Mouse (Mus musculus) adrenal gland, adult 2 months (tissue): ENCODE results near the gene Dhx8. TPM values are rescaled to one million over a fixed set of nuclear protein-coding genes. Genes with fewer than 3 reads are reported as not detected.

ENCODE experiments used
- DNase-seq: peaks from one replicate; pipeline ENCODE4 v3.0.0; 2021
- polyA plus RNA-seq: library from polyadenylated mRNA; depleted of rRNA; stranded (reverse); fragments of >200 nt; gene quantifications from 2 replicates; pipeline ENCODE4 v1.2.3, GENCODE M21; 2012
- total RNA-seq, 2 experiments: library from RNA; stranded (reverse); gene quantifications; 2 replicates each; pipeline ENCODE4 v1.2.3; 2021

Dhx8 gene
- total and polyA plus RNA-seq, 3 experiments: 5.8 to 28.6 (median 25.0) TPM

- no peak for DNase-seq
Measured at GRCm38 (mm10) chr11:101733596-101733995, 877 bp downstream of the Dhx8 start.

- DNase-seq: peak; percentile 12
Measured at GRCm38 (mm10) chr11:101756616-101757015, 23.9 kb downstream of the Dhx8 start.

- DNase-seq: no peak
Measured at GRCm38 (mm10) chr11:101757366-101757765, 24.6 kb downstream of the Dhx8 start.

- DNase-seq: no peak
Measured at GRCm38 (mm10) chr11:101758431-101758830, 25.7 kb downstream of the Dhx8 start.

- DNase-seq: no peak
Measured at GRCm38 (mm10) chr11:101759530-101759929, 26.8 kb downstream of the Dhx8 start.

- peak; percentile 18 for DNase-seq
Measured at GRCm38 (mm10) chr11:101763723-101764122, 31.0 kb downstream of the Dhx8 start.

GRCm38 (mm10) chr11:101764546-101764945 is 31.8 kb downstream of the Dhx8 start:
- DNase-seq: no peak

- DNase-seq: no peak
Measured at GRCm38 (mm10) chr11:101767326-101767725, 34.6 kb downstream of the Dhx8 start.

GRCm38 (mm10) chr11:101768721-101769120 is 36.0 kb downstream of the Dhx8 start:
- DNase-seq: no peak

GRCm38 (mm10) chr11:101770266-101770665 is 37.5 kb downstream of the Dhx8 start:
- DNase-seq: no peak

GRCm38 (mm10) chr11:101772027-101772426 is 39.3 kb downstream of the Dhx8 start:
- DNase-seq: no peak

GRCm38 (mm10) chr11:101772449-101772848 is 39.7 kb downstream of the Dhx8 start:
- peak; percentile 65 for DNase-seq

- DNase-seq: no peak
Measured at GRCm38 (mm10) chr11:101776846-101777245, 44.1 kb downstream of the Dhx8 start.

- DNase-seq: no peak
Measured at GRCm38 (mm10) chr11:101783135-101783534, 50.4 kb downstream of the Dhx8 start.

- DNase-seq: no peak
Measured at GRCm38 (mm10) chr11:101783584-101783983, 50.9 kb downstream of the Dhx8 start.

- DNase-seq: no peak
Measured at GRCm38 (mm10) chr11:101784072-101784471, 51.4 kb downstream of the Dhx8 start.

GRCm38 (mm10) chr11:101784488-101785142 is 51.9 kb downstream of the Dhx8 start:
- peak; percentile 33 for DNase-seq

- DNase-seq: peak; percentile 94
Measured at GRCm38 (mm10) chr11:101785143-101785851, 52.6 kb downstream of the Dhx8 start, which contains the start of gene Etv4. Gene Etv4, minus strand, starts transcription at chr11:101785371.

- no peak for DNase-seq
Measured at GRCm38 (mm10) chr11:101785852-101786205, 53.1 kb downstream of the Dhx8 start.

GRCm38 (mm10) chr11:101786651-101787050 is 53.9 kb downstream of the Dhx8 start:
- DNase-seq: no peak

GRCm38 (mm10) chr11:101787432-101787831 is 54.7 kb downstream of the Dhx8 start:
- DNase-seq: no peak

- DNase-seq: peak; percentile 31
Measured at GRCm38 (mm10) chr11:101790811-101791526, 58.2 kb downstream of the Dhx8 start.

GRCm38 (mm10) chr11:101797355-101797754 is 64.6 kb downstream of the Dhx8 start:
- no peak for DNase-seq
